Mouse (Mus musculus): ENCODE data around the gene Txndc9. TPM values are rescaled to one million over a fixed set of nuclear protein-coding genes. Genes with fewer than 3 reads are reported as not detected.

Txndc9 gene
- 77.8 TPM for total RNA-seq (2023)

DNA sequence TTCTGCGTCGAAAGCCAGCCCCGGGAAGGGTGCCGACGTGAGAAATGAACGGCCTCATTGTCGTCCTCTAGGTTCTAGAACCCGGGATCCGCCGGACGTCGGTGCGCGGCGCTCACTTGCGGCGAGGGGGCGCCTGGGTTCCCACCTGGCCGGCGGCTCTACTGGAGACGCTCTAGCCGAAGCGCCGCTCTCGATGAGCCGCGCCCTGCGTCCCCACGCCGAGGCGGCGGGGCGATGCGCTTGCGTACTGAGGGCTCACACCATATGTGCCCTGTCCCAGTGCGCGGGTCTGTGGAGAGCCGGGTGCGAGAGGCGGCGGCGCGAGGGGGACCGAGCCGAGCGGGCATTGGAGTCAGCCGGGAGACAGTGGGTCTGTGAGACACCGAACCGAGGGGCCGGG is at the start of gene Txndc9, which contains the start of gene Eif5b:
Gene Txndc9, minus strand, starts transcription at position 27 of the 400 bp plus-strand sequence.
Gene Eif5b, plus strand, starts transcription at position 144 of the 400 bp plus-strand sequence.

DNA sequence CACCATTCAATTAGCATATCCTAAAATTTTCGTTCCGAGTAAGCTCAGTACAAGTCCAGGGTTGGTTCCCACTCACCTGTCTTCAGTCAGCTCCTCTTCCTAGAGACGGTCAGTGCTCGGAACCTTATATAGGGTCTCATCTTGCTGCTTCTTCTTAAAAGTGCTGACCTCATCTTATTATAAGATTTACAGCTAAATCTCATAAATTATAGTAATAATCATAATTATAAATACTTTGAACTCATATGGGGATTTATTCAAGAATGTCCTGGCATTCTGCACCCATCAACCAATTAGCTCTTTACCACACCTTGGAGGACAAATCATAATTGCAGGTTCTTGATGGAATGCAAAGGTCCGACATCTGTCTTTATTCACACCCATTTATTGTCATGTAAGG is 40.0 kb downstream of the Txndc9 start, which contains the start of gene Lyg1:
Gene Lyg1, minus strand, starts transcription at position 101 of the 400 bp plus-strand sequence.

Other genes starting within 250 kb of the Txndc9 start
- gene Tsga10, start 131.5 kb downstream of the Txndc9 start, total RNA-seq (2023), result 4.3 TPM
- gene Lipt1, start 126.2 kb downstream of the Txndc9 start, total RNA-seq (2023), result 2.3 TPM
- 20.1 TPM for gene Mitd1, start 107.5 kb downstream of the Txndc9 start, total RNA-seq (2023)
- 139 TPM for gene Mrpl30, start 107.4 kb downstream of the Txndc9 start, total RNA-seq (2023)
- not detected for gene Lyg2, start 81.4 kb downstream of the Txndc9 start, total RNA-seq (2023)
- not detected for gene Lyg1, start 40.1 kb downstream of the Txndc9 start, total RNA-seq (2023)
- 41.9 TPM for gene Eif5b, start 117 bp upstream of the Txndc9 start, total RNA-seq (2023)
- 37.3 TPM for gene Rev1, start 131.9 kb upstream of the Txndc9 start, total RNA-seq (2023)